Mouse (Mus musculus) forebrain, embryonic 10.5 days (tissue): ENCODE results near the gene Dctn3. TPM values are rescaled to one million over a fixed set of nuclear protein-coding genes. Genes with fewer than 3 reads are reported as not detected.
"Not testable (repeated sequence)": the region's sequence is repeated elsewhere in the genome, so short reads cannot be mapped to it uniquely, and the experiment has no call there.

Experiments
- DNase-seq: peaks from one replicate; pipeline ENCODE4 v3.0.0-alpha.2; 2017; ENCODE audit warnings: low spot score; ENCODE audit errors: extremely low spot score
- H3K27ac ChIP-seq: fragments of 300-500 bp; sonication (generic); 2 replicates; pipeline ENCODE4 v1.5.1; 2016; ENCODE audit warnings: mild to moderate bottlenecking
- H3K27me3 ChIP-seq: fragments of 300-500 bp; sonication (generic); 2 replicates; pipeline ENCODE4 v1.6.1; 2016; ENCODE audit warnings: mild to moderate bottlenecking; ENCODE audit not compliant: poor library complexity, severe bottlenecking
- H3K36me3 ChIP-seq: fragments of 300-500 bp; sonication (generic); replicated peaks from 2 replicates; pipeline ENCODE4 v1.6.1; 2016; ENCODE audit warnings: mild to moderate bottlenecking, moderate library complexity
- H3K4me1 ChIP-seq: fragments of 300-500 bp; sonication (generic); 2 replicates; pipeline ENCODE4 v1.6.1; 2016
- H3K4me3 ChIP-seq: fragments of 300-500 bp; sonication (generic); 2 replicates; pipeline ENCODE4 v1.5.1; 2016; ENCODE audit warnings: mild to moderate bottlenecking, moderate library complexity
- H3K9me3 ChIP-seq: fragments of 300-500 bp; sonication (generic); 2 replicates; pipeline ENCODE4 v1.6.1; 2016; ENCODE audit warnings: mild to moderate bottlenecking, moderate library complexity
- WGBS: fragments of 180-500 bp; shearing (Covaris S2); methylation state at CpG from one replicate; pipeline ENCODE4 v1.1.7; 2016; 5-methylcytosine and 5-hydroxymethylcytosine counted together
- polyA plus RNA-seq: library from polyadenylated mRNA; unstranded; fragments of >200 nt; fragmentation: Nextera tagmentation; extraction: Ambion mirVana; gene quantifications from 2 replicates; pipeline ENCODE4 v1.2.1, GENCODE M21; 2016

Gene Dctn3
- polyA plus RNA-seq = 141 and 142 TPM in 2 replicates

DNA sequence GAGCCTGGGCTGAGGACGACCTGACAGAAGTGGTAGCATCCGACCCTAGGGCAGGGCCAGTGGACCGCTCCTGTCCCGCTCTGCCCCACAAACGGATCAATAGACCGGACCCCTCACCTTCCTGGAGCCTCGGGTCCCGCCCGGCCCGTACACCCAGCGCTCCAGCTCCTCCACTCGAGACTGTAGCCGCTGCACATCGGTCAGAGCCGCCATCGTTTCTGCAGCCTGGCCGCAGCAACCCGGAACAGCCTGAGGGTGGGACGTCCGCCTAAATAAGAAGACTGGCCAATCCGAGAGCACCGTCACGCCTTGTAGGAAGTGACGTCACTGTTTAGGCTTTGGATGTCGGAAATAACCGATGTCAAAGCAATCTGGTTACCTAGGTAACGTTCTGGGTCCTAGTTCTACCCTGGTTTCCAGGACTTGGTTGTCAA lies at the start of gene Dctn3:
Gene Dctn3 (minus strand): TSS at position 253 of the 434 bp plus-strand sequence.
- under 1% methylated on average over 27 of the region's 27 CpGs for WGBS
- peak; percentile 91 for DNase-seq
- peaks cover 43% of the 10 kb centered on the region for H3K4me1 ChIP-seq
- H3K27me3 ChIP-seq = peaks cover 45% of the 10 kb centered on the region
- H3K27ac ChIP-seq = peak within 1 kb of the TSS; percentile 86
- no peaks in the 10 kb centered on the region for H3K9me3 ChIP-seq
- H3K36me3 ChIP-seq = peaks cover 22% of the 10 kb centered on the region
- H3K4me3 ChIP-seq = peak within 1 kb of the TSS; percentile 91

DNA sequence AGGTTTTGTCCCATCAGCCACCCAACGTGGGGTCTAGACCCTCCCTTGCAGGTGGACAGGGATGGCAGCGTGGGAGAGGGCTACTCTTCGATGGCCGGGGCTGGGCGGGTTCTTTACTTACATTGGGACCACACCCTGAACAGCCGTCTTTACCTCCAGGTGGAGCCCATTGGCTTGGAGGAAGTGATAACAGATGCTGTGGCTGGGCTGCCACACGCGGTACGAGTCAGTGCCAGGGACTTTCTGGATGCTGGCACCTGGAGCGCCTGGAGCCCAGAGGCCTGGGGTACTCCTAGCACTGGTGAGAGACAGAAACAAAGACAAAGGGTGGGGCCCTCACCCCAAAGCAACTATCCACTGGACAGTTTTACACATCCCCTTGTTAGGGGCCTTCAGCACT lies 44.3 kb upstream of the Dctn3 start:
- H3K27ac ChIP-seq, H3K4me3 ChIP-seq, H3K9me3 ChIP-seq, H3K27me3 ChIP-seq, DNase-seq: not testable (repeated sequence)
- Histone ChIP-seq H3K36me3 (peaks cover 11% of the 10 kb centered on the region), H3K4me1 (peaks cover 11% of the 10 kb centered on the region)
- WGBS = 86% methylated on average over 10 of the region's 10 CpGs

DNA sequence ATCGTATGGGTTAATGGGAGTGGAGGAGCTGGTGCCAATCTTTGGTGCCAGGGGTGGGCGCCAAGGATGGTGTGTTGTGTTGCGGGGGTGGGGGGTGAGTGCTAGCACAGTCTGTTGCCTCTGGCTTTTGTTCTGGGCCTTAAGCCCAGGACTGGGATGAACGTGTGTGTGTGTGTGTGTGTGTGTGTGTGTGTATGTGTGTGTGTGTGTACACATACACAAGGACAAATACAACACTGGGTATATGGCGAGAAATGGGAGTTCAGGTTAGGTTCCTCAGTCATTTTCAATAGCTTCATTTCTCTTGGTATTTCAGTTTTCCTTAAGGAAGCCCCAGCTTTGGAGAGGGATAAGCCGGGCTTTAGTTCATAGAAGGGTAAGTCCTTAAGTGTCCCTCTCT lies 40.2 kb upstream of the Dctn3 start:
- Histone ChIP-seq H3K36me3 (peaks cover 18% of the 10 kb centered on the region), H3K27ac (0 out of 2 replicates have a peak overlapping the region, but pooled peaks have one; percentile 87), H3K4me1 (peaks cover 43% of the 10 kb centered on the region)
- not testable (repeated sequence) for H3K27me3 ChIP-seq, H3K9me3 ChIP-seq, H3K4me3 ChIP-seq, DNase-seq
- WGBS = 73% methylated on average over 3 of the region's 6 CpGs

DNA sequence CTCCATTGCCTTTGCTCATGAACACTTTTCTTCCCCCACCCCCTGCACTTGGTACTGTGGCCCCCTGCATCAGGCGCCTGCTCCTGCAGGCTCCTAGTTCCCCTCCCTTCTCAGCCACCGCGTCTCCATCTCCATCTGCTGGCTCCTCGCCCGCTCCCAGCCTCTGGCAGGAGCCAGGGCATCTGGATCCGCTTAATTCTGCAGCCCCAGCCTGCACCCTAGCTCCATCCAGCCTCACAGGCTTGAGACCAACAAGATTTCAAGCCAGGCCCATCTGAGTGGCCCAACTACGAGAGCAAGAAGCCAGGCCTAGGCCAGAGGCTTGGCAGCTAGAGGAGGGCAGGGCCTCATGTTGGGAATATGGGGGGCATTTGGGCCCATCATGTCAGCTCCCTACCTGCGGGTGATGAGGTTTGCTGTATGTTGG lies 39.7 kb upstream of the Dctn3 start:
- peaks cover 43% of the 10 kb centered on the region for H3K4me1 ChIP-seq
- 41% methylated on average over 8 of the region's 8 CpGs for WGBS
- peak overlapping the region; percentile 53 for H3K4me3 ChIP-seq
- peak overlapping the region; percentile 87 for H3K27ac ChIP-seq
- H3K36me3 ChIP-seq = peaks cover 15% of the 10 kb centered on the region
- DNase-seq, H3K9me3 ChIP-seq, H3K27me3 ChIP-seq: not testable (repeated sequence)

DNA sequence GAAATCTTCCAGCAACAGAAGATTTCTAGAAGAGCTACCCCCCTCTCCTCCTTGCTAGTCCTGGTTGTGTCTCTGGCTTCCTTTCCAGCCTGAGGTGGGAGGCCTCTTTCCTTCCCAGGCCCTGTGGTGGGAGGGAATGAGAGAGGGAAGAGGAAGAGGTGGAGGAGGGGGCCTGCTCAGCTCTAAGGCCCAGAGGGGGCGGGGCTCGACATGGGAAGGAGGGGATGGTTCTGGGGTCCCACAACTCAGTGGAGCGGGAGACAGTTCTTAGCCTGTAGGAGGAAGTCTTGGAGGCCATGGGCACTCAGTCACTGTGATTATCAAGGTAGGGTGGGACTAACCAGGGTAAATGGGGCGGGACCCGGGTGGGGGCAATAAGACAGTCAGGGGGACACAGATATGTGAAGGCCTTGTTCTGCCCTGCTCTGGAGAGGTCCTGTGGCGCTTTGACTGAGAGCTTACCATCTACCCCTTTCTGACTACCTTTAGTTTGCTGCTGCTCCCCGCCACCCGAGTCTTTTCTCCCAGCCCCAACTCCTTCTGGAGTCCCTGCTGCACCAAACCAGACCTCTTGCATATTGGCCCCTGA lies 39.2 kb upstream of the Dctn3 start:
- Histone ChIP-seq H3K36me3 (peaks cover 16% of the 10 kb centered on the region), H3K27me3 (no peaks in the 10 kb centered on the region), H3K27ac (peak overlapping the region; percentile 87), H3K9me3 (no peaks in the 10 kb centered on the region), H3K4me1 (peaks cover 43% of the 10 kb centered on the region), H3K4me3 (peak overlapping the region; percentile 53)
- peak; percentile 30 for DNase-seq
- WGBS = 33% methylated on average over 8 of the region's 8 CpGs

DNA sequence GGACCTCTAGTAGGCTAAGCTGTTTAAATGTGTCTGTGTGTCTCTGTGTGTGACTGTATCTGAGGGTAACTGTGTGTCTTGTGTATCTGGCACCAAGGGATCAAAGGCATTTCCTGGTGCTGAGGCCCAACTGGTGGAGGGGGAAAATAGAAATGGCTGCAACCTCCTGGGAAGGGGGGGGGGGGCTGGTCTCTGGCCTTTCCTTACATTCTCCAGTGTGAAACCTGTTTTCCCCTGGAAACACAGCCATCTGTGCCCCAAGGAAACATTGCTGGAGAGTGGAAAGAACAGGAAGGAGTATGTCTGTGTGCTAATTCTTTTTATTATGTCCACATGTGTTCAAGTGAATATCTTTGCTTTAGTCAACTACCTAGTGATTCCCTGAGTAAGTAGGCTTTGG lies 38.7 kb upstream of the Dctn3 start:
- Histone ChIP-seq H3K9me3 (no peaks in the 10 kb centered on the region), H3K4me1 (peaks cover 43% of the 10 kb centered on the region), H3K36me3 (peaks cover 13% of the 10 kb centered on the region), H3K27ac (peak overlapping the region; percentile 87), H3K4me3 (peak overlapping the region; percentile 53), H3K27me3 (no peaks in the 10 kb centered on the region)
- DNase-seq = no peak

DNA sequence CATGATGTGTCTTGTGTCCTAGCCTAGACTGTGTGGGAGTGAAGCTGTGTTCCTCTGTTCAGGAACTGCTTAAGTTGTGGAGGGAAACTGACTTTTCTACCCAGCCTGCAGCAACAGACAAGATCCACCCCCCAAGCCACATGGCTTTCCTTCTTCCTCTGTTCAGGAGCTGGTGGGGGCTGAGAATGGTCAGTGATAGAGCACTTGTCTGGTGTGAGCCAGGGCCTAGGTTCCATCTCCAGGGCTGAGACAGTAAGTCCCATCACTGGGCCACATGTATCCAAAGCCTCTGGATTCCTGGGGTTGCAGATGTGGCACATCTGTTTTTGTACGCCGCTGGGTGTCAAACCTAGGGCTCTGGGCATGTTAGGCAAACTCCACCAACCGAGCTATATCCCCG lies 37.9 kb upstream of the Dctn3 start:
- peaks cover 12% of the 10 kb centered on the region for H3K36me3 ChIP-seq
- no peaks in the 10 kb centered on the region for H3K27me3 ChIP-seq
- no peak for DNase-seq
- 90% methylated on average over 4 of the region's 4 CpGs for whole genome bisulfite sequencing
- H3K4me3 ChIP-seq = peak overlapping the region; percentile 53
- peak overlapping the region; percentile 87 for H3K27ac ChIP-seq
- H3K9me3 ChIP-seq = no peaks in the 10 kb centered on the region
- H3K4me1 ChIP-seq = peaks cover 51% of the 10 kb centered on the region

DNA sequence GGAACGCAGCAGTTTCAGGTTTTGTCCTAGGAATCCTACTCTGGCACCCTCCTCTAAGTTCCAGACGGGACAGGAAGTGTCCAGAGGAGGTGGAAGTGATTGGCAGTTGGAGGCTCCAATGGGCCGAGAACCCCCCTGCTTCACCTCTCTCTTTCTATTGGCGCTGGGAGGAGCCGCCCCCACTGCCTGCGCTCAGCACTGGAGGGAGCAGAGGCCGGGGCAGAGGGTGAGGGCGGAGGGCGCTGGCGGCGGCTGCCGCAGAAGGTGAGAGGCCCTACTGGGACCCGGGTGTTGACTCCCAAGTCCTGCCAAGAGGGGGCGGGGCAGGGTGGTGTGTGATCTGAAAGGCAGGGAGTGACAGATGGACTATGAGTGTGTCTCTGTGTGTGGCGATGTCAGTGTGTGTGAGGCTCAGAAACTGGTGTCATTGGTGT lies 37.3 kb upstream of the Dctn3 start:
- Histone ChIP-seq H3K4me3 (peak overlapping the region; percentile 53), H3K27me3 (no peaks in the 10 kb centered on the region), H3K36me3 (peaks cover 12% of the 10 kb centered on the region), H3K4me1 (peaks cover 57% of the 10 kb centered on the region), H3K9me3 (no peaks in the 10 kb centered on the region), H3K27ac (peak overlapping the region; percentile 87)
- WGBS = under 1% methylated on average over 15 of the region's 15 CpGs
- DNase-seq = peak; percentile 85

DNA sequence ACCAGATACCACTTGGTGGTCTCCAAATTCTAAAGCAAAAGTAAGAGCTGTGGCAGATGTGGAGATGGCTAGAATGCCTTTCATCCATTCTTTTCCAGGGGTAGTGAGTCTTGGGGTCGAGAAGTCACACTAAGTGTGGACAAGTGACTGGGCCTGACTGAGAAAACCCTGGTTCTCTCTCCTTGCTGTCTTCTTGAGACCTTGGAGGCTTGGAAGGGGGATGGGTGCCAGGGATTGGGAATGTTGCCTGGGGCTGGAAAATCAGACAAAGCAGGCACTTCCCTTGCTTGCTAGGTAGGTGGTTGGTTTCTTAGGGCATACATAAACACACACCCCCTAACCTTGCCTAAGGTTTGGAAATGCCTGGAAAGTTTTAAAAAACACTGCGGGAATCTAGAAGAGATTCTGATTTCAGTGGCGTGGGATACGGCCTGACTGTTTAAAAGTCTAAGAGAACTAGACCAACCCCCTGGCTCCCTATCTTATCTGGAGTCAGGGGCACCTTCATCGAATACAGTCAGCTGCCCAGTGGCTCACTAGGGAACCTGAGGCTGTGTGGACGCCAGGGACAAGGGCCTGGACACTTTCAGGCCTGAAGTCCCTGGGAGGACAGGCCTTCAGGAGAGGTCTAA lies 36.8 kb upstream of the Dctn3 start:
- Histone ChIP-seq H3K27ac (peak overlapping the region; percentile 87), H3K4me1 (peaks cover 62% of the 10 kb centered on the region), H3K27me3 (no peaks in the 10 kb centered on the region), H3K9me3 (no peaks in the 10 kb centered on the region), H3K36me3 (peaks cover 12% of the 10 kb centered on the region), H3K4me3 (peak overlapping the region; percentile 53)
- 41% methylated on average over 6 of the region's 6 CpGs for WGBS
- no peak for DNase-seq

DNA sequence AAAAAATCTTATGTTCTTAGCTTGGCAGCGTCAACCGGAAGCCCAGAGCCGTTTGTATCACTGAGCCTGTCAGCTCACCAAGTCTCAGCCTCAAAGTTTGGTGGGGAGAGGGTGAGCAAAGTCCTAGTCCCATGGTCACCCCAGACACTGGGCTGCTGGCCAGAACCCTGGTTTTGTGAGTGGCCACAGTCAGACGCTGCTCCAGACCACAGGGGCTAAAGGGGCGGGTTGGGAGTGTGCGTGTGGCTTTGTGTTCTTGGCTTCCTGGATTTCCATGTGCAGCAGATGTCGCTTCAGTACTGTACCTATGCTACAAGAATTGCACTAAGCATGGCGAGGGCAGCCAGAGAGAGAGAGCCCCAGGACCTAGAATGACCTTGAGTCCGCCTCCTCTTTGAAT lies 36.2 kb upstream of the Dctn3 start:
- 0 out of 2 replicates have a peak overlapping the region, but pooled peaks have one; percentile 53 for H3K4me3 ChIP-seq
- peak overlapping the region; percentile 87; the same call in 1 of the 2 replicates for H3K27ac ChIP-seq
- H3K36me3 ChIP-seq = peaks cover 12% of the 10 kb centered on the region
- DNase-seq = no peak
- H3K4me1 ChIP-seq = peaks cover 64% of the 10 kb centered on the region
- H3K9me3 ChIP-seq = no peaks in the 10 kb centered on the region
- 90% methylated on average over 9 of the region's 9 CpGs for WGBS
- no peaks in the 10 kb centered on the region for H3K27me3 ChIP-seq

DNA sequence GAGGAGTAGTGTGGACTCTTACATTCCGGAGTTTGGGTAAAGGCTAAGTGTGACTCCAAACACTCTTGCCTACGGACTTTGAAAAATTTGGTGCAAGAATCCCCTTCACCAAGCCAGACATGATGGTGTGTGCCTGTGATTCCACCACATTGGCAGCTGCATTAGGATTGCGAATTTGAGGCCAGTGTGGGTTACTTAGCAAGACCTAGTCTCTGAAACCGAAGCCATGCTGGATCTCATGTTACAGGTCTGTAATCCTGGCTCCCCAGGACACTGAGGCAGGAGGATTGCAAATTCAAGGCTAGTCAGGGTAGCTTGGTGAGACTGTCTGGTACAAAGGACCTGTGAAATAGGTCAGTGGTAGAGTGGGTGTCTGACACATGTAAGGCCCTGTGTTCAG lies 35.7 kb upstream of the Dctn3 start:
- Histone ChIP-seq H3K9me3 (no peaks in the 10 kb centered on the region), H3K36me3 (peaks cover 12% of the 10 kb centered on the region), H3K4me3 (no peak overlapping the region), H3K27ac (no peak overlapping the region), H3K27me3 (no peaks in the 10 kb centered on the region), H3K4me1 (peaks cover 64% of the 10 kb centered on the region)
- 87% methylated on average over 4 of the region's 4 CpGs for WGBS
- DNase-seq = no peak

DNA sequence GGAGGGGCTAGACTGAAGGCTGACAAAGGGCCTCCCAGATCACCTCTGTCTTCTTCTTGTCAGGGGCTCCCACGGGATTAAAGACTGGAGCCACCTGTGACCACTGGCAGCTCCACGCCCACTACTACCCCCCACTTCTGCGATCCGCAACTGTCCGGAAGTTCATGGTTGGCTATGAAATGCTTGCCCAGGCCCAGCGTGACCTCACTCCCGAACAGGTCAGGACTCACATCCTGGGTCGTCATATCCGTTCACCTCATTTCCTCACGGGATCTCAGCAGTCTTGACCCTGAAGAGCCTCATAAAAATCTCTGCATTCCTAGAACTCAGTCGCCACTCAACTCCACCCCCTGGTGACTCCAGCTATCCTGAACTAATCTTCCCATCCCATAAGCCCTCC lies 35.1 kb upstream of the Dctn3 start:
- no peaks in the 10 kb centered on the region for H3K27me3 ChIP-seq
- WGBS = 86% methylated on average over 11 of the region's 11 CpGs
- no peak for DNase-seq
- H3K4me3 ChIP-seq = no peak overlapping the region
- no peaks in the 10 kb centered on the region for H3K9me3 ChIP-seq
- no peak overlapping the region for H3K27ac ChIP-seq
- peaks cover 60% of the 10 kb centered on the region for H3K4me1 ChIP-seq
- H3K36me3 ChIP-seq = peaks cover 12% of the 10 kb centered on the region

DNA sequence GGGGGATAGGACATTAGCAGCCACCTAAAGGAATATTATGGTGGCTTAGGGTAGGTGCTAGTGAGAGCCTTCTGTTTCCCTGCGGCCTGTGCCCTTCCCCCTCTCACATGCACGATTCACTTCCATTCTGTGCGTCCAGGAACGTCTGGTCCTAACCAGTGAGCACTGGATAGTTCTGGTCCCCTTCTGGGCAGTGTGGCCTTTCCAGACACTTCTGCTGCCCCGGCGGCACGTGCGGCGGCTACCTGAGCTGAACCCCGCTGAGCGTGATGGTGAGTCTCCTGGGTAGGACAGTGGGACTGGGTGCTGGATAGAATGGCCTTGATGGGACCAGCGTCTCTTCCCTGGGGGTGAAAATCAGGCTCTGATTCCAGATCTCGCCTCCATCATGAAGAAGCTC lies 34.4 kb upstream of the Dctn3 start:
- no peak overlapping the region for H3K27ac ChIP-seq
- H3K4me1 ChIP-seq = peaks cover 53% of the 10 kb centered on the region
- no peaks in the 10 kb centered on the region for H3K9me3 ChIP-seq
- DNase-seq = no peak
- H3K4me3 ChIP-seq = no peak overlapping the region
- no peaks in the 10 kb centered on the region; the same call in 1 of the 2 replicates for H3K27me3 ChIP-seq
- WGBS = 94% methylated on average over 13 of the region's 13 CpGs
- H3K36me3 ChIP-seq = peaks cover 12% of the 10 kb centered on the region
